Mouse (Mus musculus) cerebellum, adult 11 months (tissue): Measurements from ENCODE around the gene Irs2.

Source experiments
- DNase-seq: peaks from one replicate; pipeline ENCODE4 v3.0.0; 2022

Gene Irs2

DNA sequence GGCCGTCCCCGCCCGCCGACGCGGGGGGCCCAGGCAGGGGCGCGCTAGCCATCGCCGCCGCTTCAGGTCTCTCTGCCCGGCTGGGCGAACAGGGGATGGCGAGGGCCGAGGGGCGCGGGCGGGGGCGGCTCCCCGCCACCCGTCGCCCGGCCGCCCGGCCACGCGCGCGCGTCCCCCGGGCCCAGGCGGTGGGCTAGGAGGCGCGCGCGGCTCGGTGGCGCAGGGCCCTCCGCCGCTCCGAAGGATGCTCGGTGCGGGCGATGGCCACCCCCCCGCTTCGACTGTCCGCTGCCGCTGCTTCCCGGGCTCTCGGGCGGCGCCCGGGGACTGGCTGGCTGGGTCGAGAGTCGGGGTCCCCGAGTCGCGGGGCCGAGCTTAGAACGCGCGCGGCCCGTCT lies at the start of gene Irs2:
TSS of gene Irs2 (minus strand) at position 80 of the 397 bp plus-strand sequence.
- DNase-seq: no peak

DNA sequence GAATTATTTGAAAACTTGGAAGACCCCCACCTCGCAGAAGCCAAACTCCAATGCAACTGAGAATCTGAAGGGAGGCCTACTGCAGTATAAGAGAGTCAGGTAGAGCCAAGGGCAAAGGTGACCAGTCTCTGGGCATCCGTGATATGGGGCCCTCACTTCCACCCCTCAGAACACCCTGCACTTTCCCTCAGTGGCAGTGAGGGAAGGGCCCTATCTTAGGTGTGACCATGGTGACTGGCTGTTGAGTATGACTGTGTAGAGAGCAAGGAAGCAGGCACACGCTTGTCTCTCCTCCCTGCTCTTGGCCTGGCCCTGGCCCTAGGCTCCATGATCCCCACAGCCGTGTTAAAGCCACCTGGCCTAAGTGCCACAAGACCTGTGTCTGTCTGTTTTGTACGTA lies 48.4 kb upstream of the Irs2 start:
- no peak for DNase-seq

DNA sequence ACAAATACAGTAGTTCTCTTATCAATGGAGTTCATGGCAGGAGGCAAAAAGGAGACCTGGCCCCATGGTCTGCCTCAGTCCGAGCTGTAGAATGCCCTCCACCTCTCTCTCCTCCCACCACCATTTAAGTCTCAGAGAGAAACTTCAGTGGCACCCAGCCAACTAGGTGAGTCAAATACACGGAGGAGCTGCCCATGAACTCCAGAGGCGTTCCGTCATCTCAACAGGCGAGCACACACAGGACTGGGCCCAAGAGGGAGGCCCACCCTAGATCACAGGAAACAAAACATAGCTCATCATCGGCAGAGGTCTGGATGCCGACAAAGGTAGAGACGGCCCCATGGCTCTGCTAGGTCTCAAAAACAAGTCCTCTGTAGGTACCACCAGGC lies 47.9 kb upstream of the Irs2 start:
- DNase-seq: no peak

DNA sequence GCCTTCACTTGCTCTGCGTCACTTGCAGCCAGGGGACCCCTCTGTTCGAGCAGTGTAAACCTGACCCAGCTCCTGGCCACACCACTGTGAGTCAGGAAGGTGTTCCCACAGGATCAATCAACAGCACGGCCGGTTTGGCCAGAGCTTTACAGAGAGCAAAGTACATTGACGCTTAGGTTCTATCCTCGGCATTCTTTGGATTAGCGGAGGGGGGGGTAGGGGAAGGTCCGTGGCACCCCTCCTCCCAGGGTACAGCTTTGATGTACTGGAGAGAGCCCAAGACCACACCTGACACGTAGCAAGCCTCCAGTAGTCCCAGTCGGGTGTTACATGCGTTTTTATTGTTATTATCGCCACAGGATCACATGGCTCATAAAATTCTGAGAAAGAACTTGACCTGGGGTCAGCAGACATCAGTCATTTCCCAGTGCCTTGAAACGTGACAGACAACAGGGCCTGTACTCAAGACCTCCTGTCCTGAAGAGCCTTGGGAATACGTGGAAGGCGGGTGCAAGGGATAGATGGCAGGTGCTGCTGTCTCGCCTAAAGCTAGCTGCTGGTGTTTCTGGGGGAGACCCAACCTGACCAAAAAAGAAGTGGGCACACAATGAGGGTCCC lies 47.4 kb upstream of the Irs2 start:
- DNase-seq: no peak

DNA sequence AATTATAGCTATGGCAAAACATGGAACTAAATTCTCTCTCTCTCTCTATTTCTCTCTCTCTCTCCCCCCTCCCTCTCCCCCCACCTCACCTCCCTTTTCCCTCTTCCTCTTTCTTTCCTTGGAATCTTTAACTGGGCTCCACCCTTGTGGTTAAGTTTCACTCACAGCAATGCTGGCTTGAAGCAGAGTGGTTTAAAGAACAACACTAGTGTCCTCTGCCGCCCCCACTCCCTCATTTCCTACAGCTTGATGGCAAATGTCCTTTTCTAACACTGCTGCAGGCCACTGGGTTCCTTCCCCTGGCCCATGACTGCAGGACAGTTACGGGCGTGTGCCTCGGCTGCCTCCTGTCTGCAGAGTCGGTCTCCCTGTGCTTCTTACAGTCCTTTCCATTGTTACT lies 41.6 kb upstream of the Irs2 start:
- DNase-seq: no peak

DNA sequence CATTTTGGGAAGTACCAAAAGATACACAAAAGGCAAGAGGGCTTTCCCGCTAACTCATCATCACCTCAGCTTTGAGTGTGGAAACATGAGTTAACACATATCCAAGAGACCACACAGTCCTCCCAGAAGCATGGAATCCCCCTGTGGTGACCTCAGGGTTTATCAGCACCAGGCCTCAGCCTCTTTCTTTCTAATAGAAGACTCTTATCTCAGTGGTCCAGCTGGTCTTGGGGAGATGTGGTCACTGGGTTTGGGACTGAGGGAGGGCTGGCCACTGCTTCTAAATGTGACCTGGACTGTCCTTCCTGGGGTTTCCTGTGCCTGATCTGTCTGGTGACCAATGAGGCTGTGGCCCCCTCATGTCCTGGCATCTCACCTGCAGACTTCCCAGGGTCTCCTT lies 39.6 kb upstream of the Irs2 start:
- DNase-seq: no peak

DNA sequence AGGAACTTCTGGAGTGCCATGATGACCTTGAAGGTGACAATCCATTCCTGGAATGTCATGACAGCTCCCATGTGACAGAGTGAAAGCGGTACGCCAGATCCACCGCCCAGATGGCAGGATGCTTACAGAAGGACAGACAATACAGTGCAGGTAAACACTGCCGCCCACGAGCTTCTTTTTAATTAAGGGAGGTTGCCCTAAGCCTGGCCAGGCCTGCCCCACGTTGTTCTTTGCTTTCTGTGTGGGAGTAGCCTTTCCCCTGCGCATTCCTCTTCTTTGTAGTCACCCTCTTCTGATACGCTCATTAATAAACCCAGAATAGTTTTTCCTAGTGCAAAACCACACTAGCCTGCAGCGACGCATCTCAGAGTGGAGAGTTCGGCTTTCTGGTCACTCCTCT lies 36.4 kb upstream of the Irs2 start:
- no peak for DNase-seq

DNA sequence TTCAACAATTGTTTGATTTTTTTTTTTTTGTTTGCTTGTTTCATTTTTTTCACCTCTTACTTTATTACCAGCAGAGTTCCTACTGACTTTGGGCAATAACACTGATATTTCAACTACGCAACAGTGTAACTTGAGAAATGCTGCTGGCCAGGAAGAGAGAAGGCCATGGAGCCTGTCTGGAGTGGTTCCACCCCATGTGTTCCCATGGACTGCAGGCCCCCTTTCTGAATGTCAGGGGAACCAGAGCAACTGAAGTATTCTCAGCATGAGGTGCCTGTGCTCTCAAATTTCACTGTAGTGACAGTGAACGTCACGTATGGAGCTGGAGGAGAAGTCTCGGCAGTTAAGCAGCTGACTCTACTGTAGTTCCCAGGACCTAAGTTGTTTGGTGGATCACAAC lies 35.3 kb upstream of the Irs2 start:
- DNase-seq: no peak

DNA sequence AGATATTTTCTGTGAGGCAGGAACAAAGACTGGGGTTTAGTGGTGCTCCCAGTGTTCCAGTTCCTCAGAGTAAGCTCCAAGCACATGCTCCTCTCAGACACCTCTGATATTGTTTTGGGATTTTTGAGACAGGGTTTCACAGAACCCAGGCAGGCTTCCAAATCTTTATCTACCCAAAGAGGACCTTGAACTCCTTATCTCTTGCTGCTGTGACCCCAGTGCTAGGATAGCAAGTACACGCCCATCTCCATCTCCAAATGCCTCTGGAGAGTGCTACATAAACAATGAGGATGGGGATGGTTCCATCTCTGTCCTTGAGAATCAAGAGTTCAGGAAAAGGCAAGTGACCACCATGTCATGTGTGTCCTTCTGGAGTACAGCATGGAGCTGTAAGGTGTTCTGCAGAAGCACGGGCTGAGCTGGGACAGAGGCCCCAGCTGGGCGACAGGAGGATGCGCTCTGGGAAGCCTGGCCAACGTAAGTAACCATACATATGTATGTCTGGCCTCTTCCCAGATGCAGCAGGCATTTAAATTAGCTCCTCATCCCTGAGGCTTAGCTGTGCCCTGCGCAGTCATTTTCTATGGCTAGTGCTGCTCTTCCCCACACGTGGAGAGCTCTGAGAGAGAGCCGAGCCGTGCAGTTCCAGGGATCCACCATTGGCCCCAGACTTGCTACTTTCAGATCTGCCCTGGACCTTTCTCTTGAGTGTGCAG lies 34.8 kb upstream of the Irs2 start:
- no peak for DNase-seq

DNA sequence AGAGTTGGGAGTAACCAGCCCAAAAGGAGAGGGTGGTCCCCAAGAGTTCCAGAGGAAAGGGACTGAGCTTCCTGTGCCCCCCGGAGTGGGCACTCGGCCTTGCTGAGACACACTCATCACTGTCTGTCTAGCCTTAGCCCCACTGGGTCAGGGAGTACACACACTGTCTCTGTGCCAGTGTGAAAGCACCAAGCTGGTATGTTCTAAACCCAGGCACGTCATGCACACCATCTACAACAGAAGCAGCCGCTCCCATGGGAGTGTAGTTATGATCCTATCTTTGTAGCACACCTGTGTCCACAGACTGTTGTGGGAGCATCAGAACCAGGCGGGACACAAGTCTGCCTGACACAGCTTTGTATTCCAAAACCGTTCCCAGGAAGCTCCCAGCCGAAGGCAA lies 31.8 kb upstream of the Irs2 start:
- no peak for DNase-seq

DNA sequence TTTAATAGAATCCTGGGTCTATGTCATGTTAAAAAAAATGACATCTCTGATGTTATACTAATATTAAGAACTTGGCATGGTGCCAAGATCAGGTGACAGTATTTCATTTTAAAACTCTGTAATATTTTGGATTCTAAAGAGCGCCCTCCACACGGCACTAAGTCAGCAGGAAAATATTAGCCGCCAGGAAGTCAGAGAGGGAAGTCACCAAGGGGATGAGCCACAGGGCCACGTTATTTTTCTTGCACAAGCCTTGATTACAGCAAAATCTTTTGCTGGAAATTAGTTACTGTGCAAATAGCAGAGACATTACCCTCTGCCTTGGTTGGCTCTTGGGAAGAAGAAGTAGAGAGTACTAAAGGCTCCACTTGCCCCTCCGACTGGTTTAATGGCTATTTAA lies 30.5 kb upstream of the Irs2 start:
- DNase-seq: no peak

DNA sequence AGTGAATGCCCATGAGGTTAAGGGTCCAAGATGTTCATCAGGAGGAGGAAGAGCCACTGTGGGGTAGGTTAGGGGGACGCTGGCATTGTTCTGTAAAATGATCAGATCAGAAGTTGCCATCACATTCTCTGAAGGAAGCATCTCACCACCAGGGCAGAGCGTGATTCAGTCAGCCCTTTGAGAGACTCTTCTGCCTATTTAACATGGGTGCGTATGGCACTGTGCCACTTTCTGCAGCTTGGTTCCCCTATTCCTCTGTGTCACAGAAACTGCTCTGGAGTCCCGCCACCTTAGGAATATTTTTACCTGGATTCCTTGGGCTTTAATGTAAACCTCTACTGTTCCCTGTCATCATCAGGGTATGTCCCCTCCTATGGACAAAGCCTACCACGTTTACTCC lies 30.1 kb upstream of the Irs2 start:
- no peak for DNase-seq

DNA sequence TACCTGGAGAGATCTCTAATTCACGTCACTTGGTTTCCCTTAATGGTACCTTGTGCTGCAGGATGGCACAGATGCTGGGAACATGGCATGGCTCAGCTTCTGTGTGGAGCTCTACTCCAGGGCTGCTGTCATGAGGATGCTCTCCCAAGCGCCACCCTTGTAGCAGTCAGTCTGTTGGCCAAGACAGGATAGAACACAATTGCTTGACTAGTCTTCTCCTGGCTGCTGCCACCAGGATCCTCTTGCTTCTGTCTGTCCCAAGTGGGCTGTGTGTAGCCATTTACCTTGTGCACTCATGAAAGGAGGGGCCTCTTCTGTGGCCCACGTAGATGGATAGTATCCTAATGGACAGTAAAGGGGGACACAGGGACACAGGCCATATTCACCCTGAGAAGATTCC lies 28.5 kb upstream of the Irs2 start:
- DNase-seq: no peak

DNA sequence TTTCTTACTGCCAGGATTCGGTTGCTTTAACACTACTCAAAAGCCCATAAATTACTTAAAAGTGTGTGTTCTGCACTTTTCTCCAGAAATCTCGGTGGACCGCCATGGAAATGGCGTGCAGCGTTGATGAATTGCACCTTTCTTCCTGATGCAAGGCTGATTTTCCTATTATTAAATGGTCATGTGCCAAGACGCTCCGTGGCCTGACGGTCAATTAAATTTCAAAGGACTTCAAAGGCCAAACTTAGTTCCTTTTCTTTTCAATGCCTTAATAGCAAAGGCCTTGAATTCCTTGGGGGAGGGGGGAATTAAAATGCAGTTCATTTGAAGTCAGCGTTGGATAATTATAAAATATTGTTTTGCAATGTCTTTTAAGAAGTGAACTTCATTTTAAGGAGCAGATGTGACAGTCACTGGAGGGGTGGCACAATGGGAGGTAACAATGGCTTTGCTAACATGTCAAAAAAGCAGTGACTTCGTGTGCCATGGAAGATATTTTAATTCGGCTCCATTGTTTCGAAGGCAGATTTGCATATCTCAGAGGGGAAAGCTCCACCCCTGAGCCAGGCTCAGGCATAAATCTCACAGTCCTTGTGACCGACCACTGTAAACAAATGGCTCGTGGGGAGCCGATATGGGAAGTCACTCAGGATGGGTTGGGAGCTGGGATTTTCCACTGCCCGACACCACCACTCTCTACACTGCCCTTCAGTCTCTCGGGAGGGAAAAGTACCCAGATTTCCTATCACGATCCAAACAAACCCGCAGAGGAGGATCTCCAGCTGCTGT lies 27.6 kb upstream of the Irs2 start:
- no peak for DNase-seq

DNA sequence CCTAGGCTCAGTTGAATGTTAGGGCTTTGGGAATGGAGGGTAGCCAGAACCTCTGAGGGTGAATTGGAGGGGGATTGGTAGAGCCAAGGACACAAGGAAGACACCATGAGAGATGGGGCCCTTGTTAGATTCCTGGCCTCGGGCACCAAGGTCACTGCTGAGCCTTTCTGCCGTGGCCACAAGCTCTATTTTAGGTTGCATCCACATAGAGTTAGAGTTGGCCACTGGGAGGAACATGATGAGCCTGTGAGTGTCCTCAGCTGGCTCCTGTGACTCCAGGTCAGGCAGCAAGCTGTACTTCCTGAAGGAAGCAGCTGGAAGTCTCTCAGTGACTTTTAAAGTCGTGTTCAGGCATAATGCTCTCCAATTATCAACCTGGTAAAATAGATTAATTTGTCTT lies 16.6 kb upstream of the Irs2 start:
- DNase-seq: no peak

DNA sequence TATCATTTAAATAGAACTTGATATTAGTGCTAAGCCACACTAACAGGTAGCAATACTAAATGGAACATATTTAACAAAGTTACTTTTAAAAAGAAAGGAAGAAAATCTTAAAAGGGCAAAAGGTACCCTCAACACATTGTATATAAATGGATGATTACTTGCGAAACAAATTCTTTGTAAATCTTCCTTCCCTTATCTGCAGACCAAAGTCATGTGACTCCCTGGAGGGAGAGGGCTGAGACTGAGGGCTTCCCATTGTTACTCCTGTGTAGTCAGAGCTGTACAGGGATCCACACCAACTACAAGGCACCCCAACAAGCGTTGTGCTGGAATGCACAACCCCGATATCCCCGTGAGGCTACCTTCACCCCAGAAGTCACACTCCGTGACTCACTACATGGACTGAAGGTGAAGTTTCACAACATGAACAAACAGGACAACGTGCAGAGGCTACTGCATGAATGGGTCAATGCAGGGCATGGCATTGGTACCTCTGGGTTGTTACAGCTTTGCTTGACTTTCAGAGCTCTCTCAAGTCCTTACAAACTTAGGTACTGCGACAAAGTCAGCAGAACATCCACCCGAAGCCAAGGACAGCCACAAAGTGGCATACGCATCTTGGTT lies 12.8 kb upstream of the Irs2 start:
- no peak for DNase-seq

DNA sequence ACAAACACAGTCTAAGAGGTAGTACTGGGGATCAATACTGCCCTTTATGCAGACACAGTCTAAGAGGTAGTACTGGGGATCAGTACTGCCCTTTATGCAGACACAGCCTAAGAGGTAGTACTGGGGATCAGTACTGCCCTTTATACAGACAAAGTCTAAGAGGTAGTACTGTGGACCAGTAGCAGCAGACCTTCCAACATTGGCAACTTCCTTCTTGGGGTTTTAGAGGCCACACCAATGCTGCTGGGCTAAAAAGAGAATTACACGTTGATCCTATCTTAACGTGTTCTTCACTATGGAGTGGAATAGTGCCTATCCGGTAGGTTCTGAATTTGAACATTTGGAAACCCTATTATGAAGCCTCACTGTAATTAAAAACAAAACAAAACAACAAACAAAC lies 7.4 kb upstream of the Irs2 start:
- no peak for DNase-seq

DNA sequence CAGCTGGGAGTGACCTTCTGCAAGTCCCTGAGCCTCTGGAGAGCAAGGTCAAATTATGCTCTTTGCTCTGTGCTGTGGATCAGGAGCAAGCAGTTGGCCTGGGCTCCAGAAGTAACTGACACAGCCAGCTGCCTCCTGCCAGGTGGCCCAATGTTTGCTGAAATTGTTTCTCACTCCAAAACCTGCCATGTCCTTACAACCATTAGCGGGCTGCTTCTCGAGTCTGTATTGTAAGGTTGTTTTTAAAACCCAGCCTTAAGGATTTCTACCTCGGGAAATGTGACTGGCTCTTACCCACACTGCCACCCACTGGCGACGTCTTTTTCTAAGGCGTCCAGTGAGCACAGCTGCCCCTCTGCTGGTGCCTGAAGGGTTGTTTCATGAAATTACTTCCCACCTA lies 5.0 kb upstream of the Irs2 start:
- DNase-seq: no peak

DNA sequence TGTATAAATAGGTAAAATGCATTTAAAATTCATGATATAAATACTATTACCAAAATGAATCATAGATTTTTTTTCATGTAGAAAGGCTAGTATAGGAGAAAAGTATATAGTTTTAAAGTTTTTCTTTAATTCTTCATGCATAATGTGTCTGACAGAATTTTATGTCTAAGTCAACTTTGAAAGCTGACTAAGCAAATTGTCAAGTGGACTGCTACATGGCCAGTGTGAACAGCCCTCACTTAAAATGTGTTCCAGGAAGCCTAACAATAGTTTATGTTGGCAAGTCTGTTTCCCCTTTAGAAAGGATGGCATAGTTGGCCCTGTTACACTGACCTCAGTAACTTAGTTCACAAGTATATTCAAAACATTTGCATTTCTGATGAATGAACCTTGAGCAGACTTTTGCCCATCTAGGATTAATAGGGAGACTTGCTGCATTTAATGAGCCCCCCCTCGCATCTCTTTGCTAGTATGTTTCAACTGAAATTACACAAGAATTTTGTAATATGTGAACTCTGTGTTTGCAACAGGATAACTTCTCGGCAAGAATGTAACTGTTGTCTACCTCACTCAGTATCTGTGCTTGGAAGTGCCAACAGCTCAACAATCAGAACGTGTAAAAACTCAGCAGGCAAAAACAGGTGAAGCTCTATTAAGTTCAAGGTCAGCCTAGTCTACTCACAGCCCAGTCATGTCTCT lies 3.7 kb upstream of the Irs2 start:
- DNase-seq: no peak

DNA sequence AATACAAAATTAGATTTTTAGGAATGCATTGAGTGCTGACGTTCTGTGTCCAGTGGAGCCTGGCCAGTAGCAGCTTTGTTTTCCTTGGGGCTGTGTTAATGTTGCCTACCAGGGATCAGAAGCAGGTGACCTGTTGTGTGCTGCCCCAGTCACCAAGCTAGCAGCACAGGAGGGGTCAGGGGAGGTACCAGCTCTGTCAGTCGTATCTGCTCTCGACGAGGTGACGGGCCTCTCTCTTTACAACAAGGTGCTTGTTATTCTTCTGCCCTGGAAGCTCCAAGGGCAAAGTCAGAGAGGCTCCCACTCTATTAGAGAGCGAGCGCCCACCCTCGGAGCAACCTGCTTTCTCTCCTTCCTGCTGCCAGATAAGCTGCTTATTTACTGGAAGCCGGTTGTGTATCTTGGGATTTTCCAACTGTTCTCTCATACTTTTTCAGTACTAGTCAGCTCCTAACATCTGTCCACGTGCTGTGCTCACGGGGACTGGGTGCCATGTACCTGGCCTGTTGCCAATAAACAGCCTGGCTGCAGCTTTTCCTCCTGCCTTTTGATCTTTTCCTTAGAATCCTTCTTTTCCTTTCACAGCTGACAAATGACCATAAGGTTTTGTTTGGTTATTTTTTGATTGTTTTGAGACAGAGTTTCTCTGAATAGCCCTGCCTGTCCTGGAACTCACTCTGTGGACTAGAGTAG lies 2.8 kb upstream of the Irs2 start:
- no peak for DNase-seq

DNA sequence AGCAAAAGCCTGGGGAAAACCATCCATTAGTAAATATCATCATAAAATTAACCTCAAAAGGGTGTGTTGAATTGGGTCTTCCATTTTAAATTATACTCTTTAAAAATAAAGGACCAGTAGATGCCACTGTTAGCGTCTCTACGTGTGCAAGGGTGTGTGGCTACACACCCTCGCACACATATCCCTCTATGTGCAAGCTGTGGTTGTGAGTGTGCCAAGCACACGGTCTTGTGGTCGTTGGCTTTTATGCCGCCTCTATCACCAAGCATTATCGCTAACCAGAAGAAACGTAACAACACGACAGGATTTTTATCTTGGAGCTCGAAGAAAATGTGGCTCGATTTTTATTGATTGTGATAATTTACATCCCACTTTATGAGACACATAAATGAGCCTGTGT lies 2.1 kb upstream of the Irs2 start:
- no peak for DNase-seq

DNA sequence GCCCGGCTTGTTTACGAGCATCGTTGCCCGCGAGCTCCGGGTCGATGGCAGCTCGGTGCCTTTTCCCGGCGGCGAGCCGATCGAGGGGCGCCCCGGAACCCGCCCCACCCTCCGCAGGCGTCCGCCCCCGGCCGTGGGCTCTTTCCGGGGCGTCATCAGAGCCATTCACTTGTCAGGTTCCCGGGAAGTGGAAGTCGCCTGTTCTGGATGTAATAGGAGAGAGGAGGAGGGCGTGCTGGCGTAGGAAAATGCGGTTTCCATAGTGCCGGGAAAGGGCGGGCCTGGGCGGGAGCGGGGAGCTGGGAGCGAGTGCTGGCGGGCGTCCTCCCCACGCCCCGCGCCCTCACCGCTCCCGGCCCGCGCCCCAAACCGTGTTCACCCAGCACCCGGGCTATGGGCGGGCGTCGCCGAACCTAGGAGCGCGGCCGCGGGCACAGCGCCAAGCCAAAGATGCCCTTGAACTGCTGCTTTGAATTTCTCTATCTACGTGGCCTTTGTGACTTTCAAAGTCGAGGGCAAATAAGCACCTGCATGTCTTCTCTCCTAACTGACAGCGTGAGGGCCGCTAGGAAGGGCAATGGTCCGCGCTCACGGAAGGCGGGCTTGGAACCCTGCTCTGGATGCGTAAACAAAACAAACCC lies 1.3 kb upstream of the Irs2 start:
- peak; percentile 77 for DNase-seq
